ENCODE assay signal across 8 mouse cellular contexts in genomic region chr6:95207063-95207462, GRCm38 (mm10).
DNase-seq lines count a peak whose midpoint lies in the region; ATAC-seq lines count a peak whose summit lies in the region.

No protein-coding gene starts in this region.

- WGBS in forebrain, embryonic 14.5 days, result 28% methylated on average over 2 of the region's 2 CpGs
- 42% methylated on average over 2 of the region's 2 CpGs for WGBS in forebrain, embryonic 13.5 days

- ATAC-seq in forebrain, embryonic 14.5 days, result no peak
- ATAC-seq in forebrain, embryonic 13.5 days, result no peak
- ATAC-seq in megakaryocyte-erythroid progenitor cell, adult 5-6 weeks (replicated peaks; ENCODE audit: low FRiP score, low TSS enrichment, poor library complexity, severe bottlenecking), result peak; percentile 61; the same call in 1 of the 2 replicates
- no peak for ATAC-seq in inflammation-experienced regulatory T-cells, adult 6 months

- no peak overlapping the region for H3K9ac ChIP-seq in forebrain, embryonic 14.5 days (ENCODE audit: low read length)
- H3K9ac ChIP-seq in forebrain, embryonic 13.5 days, result no peak overlapping the region

- H3K27ac ChIP-seq in forebrain, embryonic 14.5 days (ENCODE audit: low read depth, low read length), result no peak overlapping the region
- no peak overlapping the region for H3K27ac ChIP-seq in forebrain, embryonic 13.5 days

- no peak overlapping the region for H3K4me3 ChIP-seq in forebrain, embryonic 14.5 days (ENCODE audit: low read depth, low read length)
- no peak overlapping the region for H3K4me3 ChIP-seq in forebrain, embryonic 13.5 days

- H3K4me1 ChIP-seq in forebrain, embryonic 14.5 days (ENCODE audit: control insufficient read depth, insufficient read depth, low read length), result peaks cover 13% of the 10 kb centered on the region; the same call in 1 of the 2 replicates
- peaks cover 19% of the 10 kb centered on the region for H3K4me1 ChIP-seq in forebrain, embryonic 13.5 days

- H3K4me2 ChIP-seq in forebrain, embryonic 14.5 days (ENCODE audit: low read length), result no peak overlapping the region
- no peak overlapping the region for H3K4me2 ChIP-seq in forebrain, embryonic 13.5 days

- no peaks in the 10 kb centered on the region for H3K9me3 ChIP-seq in forebrain, embryonic 14.5 days (replicated peaks; ENCODE audit: control insufficient read depth, low read length)
- H3K9me3 ChIP-seq in forebrain, embryonic 13.5 days (replicated peaks), result no peaks in the 10 kb centered on the region

- no peaks in the 10 kb centered on the region for H3K27me3 ChIP-seq in forebrain, embryonic 14.5 days (replicated peaks; ENCODE audit: control insufficient read depth, insufficient read depth, low read length)
- H3K27me3 ChIP-seq in forebrain, embryonic 13.5 days, result peaks cover 18% of the 10 kb centered on the region

- no peaks in the 10 kb centered on the region for H3K36me3 ChIP-seq in forebrain, embryonic 14.5 days (ENCODE audit: control insufficient read depth, insufficient read depth, low read length)
- no peaks in the 10 kb centered on the region for H3K36me3 ChIP-seq in forebrain, embryonic 13.5 days (ENCODE audit: poor library complexity, severe bottlenecking)

- peak; percentile 48 for DNase-seq in forebrain, embryonic 14.5 days (ENCODE audit: low spot score)
- peak; percentile 11 for DNase-seq in ovary, postnatal 14 days (ENCODE audit: low spot score)
- DNase-seq in ovary, adult 18-20 months (ENCODE audit: low spot score), result no peak
- peak; percentile 57 for DNase-seq in adrenal gland, postnatal 25 days
- peak; percentile 23 to 77 for DNase-seq in kidney, postnatal 36 days
